Mouse (Mus musculus): ENCODE data around the gene Ttc8. TPM values are rescaled to one million over a fixed set of nuclear protein-coding genes. Genes with fewer than 3 reads are reported as not detected.

The Ttc8 gene
- total RNA-seq (2018; cell fraction: chromatin; rRNA removed) = 10 to 100 TPM in 19 of 26 experiments, 1 to 10 TPM in 7; 1.9 to 35.7 (median 20.5) TPM
- total RNA-seq (2018; cell fraction: cytosol; rRNA removed) = 1 to 10 TPM; 2.6 to 7.0 (median 4.5) TPM
- 10 to 100 TPM in 13 of 26 experiments, 1 to 10 TPM in 13; 1.7 to 22.5 (median 10.4) TPM for total RNA-seq (2018; cell fraction: nucleus; rRNA removed)
- 4.7 to 5.3 TPM (median 4.8 TPM) in 3 replicates for polyA plus RNA-seq (2018)

DNA sequence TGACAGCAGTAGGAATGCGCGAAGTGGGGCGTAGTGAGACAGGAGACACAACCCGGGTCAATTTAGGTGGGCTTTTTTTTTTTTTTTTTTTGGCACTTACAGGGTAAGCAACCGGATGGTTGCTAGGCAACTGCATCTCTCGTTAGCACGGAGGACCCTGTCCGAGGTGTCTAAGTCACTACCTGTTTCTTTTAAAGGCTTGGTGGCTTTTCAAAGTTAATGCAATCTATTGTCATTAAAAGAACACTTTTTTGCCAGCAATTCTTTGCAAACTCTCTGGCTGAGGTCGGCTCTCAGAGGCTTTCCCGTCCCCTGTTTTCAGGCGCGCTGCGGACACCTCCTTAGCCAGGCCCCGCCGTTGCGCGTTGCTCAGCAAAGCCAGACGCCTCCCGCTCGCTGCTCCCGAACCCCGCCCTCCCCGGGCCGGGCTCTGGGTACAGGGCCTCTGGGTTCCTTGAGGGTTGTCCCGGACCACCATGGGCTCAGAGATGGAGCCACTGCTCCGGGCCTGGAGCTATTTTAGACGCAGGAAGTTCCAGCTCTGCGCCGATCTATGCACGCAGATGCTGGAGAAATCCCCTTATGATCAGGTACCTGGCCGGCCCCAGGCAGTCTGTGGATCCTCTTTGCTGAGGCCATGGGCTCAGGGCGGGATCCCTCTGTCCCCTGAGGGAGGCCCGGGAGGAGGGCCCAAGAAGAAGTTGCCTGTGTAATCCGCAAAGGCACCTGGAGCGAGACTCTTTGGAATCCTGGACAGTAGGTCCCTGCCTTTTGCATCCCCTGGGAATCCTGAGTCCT, at the start of gene Ttc8:
Ttc8 (plus strand) TSS at position 381 of the 798 bp plus-strand sequence.
- Histone ChIP-seq H3K27ac (peak within 1 kb of the TSS; percentile 46), H3K79me2 (ENCODE audit: inconsistent target) (no peaks in the 10 kb centered on the region), H3K36me3 (ENCODE audit: inconsistent target) (no peaks in the 10 kb centered on the region), H3K4me3 (ENCODE audit: inconsistent target) (peak within 1 kb of the TSS; percentile 68)
- 2% methylated on average over 35 of the region's 35 CpGs for WGBS (ENCODE audit: missing documents)

DNA sequence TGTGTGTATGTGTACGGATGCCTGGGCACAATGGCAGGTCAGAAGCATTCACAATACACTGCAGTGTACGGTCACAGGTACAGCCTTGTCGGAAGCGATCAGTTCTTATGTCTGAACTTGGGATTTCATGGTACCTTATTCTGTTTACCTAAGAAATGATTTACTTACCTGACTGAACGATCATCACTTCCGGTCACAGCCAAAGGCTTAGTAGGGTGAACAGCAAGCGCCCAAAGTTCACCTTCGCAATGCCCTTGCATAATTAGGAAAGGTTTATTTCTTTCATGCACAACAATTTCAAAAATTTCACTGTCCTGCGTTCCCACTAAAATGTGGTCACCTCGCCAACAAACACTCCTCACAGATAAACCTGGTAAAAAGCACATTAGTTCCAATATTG, 47.5 kb upstream of the Ttc8 start:
- H3K79me2 ChIP-seq (ENCODE audit: inconsistent target) = no peaks in the 10 kb centered on the region
- no peak overlapping the region for H3K27ac ChIP-seq
- no peaks in the 10 kb centered on the region for H3K36me3 ChIP-seq (ENCODE audit: inconsistent target)
- H3K4me3 ChIP-seq (ENCODE audit: inconsistent target) = no peak overlapping the region
- 94% methylated on average over 10 of the region's 10 CpGs for WGBS (ENCODE audit: missing documents)

DNA sequence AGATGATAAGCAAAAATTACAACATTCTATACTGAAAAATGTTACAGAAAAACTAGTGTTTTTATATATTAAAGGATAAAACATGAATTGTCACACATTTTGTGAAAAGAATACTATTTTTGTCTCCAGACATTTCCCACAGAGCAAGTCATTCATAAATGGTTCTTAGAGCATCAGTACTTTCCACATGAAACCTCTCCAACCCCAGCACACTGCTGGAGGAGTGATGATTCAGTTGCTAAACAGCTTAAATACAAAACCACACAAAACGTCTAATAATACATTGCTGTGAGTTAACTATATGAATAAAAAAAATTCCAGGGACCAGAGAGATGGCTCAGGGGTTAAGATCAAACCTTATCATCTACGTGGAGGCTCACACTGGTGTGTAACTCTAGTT, 45.2 kb upstream of the Ttc8 start:
- no peaks in the 10 kb centered on the region for H3K36me3 ChIP-seq (ENCODE audit: inconsistent target)
- no peak overlapping the region for H3K4me3 ChIP-seq (ENCODE audit: inconsistent target)
- no peak overlapping the region for H3K27ac ChIP-seq
- H3K79me2 ChIP-seq (ENCODE audit: inconsistent target) = no peaks in the 10 kb centered on the region
- WGBS (ENCODE audit: missing documents) = 83% methylated on average over 2 of the region's 2 CpGs

DNA sequence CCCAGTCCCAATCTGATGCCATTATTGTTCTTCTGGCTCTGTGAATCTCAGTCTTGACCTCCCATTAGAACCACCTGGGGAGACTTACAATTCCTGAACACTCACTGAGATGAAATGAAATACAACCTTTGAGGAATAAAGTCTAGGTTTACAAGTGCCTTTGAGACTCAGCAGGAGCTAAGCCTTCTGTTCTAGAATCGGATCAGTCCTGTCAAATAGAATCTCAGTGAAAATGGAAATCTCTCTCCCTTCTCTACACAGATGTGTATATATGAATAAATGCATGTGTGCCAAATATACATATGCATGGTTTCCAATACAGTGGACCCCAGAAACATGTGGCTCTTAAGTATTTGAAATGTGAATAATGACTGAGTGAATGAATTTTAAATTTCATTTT, 41.7 kb upstream of the Ttc8 start:
- Histone ChIP-seq H3K36me3 (ENCODE audit: inconsistent target) (no peaks in the 10 kb centered on the region), H3K27ac (no peak overlapping the region), H3K79me2 (ENCODE audit: inconsistent target) (no peaks in the 10 kb centered on the region), H3K4me3 (ENCODE audit: inconsistent target) (no peak overlapping the region)
- WGBS (ENCODE audit: missing documents) = 80% methylated on average over 1 of the region's 1 CpGs

DNA sequence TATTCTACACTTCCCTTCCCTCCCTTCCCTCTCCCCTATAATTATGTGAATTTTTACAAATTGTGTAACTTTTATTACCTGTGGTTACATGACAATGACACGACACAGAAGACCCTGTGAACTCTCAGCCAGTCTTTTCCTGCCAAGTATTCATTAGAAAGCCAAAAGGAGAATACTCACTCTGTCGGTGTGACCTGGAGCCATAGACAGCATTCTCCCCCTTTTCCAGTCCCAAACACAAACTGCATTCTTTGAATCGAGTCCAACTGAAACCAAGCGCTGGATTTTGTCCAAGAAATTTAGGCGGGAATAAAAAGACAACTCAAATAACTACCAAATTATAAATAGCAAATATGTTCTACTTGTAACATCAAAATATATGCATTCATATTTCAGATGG, 38.6 kb upstream of the Ttc8 start:
- H3K27ac ChIP-seq = no peak overlapping the region
- no peaks in the 10 kb centered on the region for H3K79me2 ChIP-seq (ENCODE audit: inconsistent target)
- no peaks in the 10 kb centered on the region for H3K36me3 ChIP-seq (ENCODE audit: inconsistent target)
- no peak overlapping the region for H3K4me3 ChIP-seq (ENCODE audit: inconsistent target)
- 57% methylated on average over 4 of the region's 5 CpGs for WGBS (ENCODE audit: missing documents)

DNA sequence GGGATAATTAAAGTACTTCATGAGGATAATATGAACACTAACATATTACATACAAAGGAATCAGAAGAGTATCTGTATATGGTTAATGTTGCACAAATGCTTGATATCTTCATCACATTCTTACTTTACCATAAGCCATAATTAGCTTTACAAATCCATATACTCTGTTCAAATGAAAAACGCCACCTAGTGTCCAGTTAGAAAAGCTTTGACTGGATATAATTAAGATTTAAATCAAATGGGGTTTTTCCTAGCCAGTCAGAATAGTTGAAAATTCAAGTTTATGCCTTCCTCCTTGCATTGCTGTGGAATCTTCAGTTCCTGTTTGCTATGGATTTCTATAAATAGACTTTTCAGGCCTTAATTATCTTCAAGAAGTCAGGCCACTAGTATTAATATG, 35.9 kb upstream of the Ttc8 start:
- H3K79me2 ChIP-seq (ENCODE audit: inconsistent target) = no peaks in the 10 kb centered on the region
- no peaks in the 10 kb centered on the region for H3K36me3 ChIP-seq (ENCODE audit: inconsistent target)
- 7% methylated on average over 1 of the region's 1 CpGs for WGBS (ENCODE audit: missing documents)
- H3K27ac ChIP-seq = no peak overlapping the region
- H3K4me3 ChIP-seq (ENCODE audit: inconsistent target) = no peak overlapping the region

DNA sequence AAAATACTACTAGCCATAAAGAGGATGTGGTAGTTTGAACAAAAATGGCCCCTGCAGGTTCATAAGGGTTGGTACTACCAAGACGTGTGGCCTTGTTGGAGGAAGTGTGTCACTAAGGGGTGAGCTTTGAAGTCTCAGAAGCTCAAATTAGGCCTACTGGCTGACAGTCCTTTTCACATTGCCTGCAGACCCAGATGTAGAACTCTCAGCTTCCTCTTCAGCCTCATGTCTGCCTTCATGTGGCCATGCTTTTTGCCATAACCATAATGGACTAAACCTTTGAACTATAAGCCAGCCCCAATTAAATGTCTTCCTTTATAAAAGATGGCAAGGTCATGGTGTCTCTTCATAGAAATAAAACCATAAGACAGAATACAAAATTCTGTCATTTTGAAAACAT, 23.6 kb upstream of the Ttc8 start:
- 20% methylated on average over 1 of the region's 1 CpGs for WGBS (ENCODE audit: missing documents)
- H3K27ac ChIP-seq = no peak overlapping the region
- no peak overlapping the region for H3K4me3 ChIP-seq (ENCODE audit: inconsistent target)
- H3K36me3 ChIP-seq (ENCODE audit: inconsistent target) = no peaks in the 10 kb centered on the region
- no peaks in the 10 kb centered on the region for H3K79me2 ChIP-seq (ENCODE audit: inconsistent target)

DNA sequence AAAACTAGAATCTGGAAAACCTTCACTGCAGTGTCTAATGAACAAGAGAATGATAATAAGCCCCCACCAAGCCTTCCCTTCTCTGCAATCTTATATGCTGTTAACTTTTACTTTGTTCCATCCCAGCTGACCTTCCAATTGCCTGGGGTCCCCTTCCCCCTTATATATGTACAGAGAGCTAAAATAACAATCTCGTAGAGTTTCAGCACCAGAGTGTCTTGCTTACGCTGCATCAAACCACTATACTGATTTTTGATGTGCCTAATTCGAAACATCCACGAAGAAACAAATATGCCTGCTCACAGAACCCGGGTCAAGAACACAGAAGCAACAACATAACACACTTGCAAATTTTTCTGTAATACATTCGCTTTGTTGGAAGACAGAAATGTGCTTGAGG, 20.7 kb upstream of the Ttc8 start:
- no peak overlapping the region for H3K27ac ChIP-seq

DNA sequence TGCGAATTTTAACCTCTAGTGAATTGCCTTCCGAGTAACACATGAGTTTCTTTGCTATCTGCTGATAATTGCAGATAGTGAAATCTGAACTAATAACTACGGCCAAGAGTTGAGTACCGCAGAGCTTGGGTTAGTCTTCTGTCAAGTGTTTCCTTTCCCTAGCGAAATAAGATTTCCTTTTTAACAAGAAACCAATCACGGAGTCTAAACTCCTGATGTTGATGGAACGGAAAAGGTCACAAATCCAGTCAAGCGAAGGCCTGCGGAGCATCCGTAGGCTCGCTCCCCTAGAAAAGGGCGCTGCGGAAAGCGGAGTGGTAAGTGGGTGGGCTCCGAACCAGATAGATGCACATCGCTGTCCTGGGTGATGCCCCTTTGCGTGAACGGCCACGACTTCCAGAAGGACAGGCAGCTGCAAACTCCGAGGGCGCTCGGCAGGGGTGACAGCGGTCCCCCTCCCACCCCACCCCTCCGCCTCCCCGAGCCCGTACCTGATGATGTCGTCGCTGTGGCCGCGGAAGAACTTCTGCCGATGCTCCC, 20.0 kb upstream of the Ttc8 start:
- Histone ChIP-seq H3K79me2 (ENCODE audit: inconsistent target) (no peaks in the 10 kb centered on the region), H3K27ac (no peak overlapping the region), H3K4me3 (ENCODE audit: inconsistent target) (peak overlapping the region; percentile 14), H3K36me3 (ENCODE audit: inconsistent target) (no peaks in the 10 kb centered on the region)
- 5% methylated on average over 31 of the region's 31 CpGs for WGBS (ENCODE audit: missing documents)

More for the DNA sequence above, 20.7 kb upstream of the Ttc8 start:
- Histone ChIP-seq H3K36me3 (ENCODE audit: inconsistent target) (no peaks in the 10 kb centered on the region), H3K4me3 (ENCODE audit: inconsistent target) (no peak overlapping the region), H3K79me2 (ENCODE audit: inconsistent target) (no peaks in the 10 kb centered on the region)
- 93% methylated on average over 5 of the region's 6 CpGs for WGBS (ENCODE audit: missing documents)

DNA sequence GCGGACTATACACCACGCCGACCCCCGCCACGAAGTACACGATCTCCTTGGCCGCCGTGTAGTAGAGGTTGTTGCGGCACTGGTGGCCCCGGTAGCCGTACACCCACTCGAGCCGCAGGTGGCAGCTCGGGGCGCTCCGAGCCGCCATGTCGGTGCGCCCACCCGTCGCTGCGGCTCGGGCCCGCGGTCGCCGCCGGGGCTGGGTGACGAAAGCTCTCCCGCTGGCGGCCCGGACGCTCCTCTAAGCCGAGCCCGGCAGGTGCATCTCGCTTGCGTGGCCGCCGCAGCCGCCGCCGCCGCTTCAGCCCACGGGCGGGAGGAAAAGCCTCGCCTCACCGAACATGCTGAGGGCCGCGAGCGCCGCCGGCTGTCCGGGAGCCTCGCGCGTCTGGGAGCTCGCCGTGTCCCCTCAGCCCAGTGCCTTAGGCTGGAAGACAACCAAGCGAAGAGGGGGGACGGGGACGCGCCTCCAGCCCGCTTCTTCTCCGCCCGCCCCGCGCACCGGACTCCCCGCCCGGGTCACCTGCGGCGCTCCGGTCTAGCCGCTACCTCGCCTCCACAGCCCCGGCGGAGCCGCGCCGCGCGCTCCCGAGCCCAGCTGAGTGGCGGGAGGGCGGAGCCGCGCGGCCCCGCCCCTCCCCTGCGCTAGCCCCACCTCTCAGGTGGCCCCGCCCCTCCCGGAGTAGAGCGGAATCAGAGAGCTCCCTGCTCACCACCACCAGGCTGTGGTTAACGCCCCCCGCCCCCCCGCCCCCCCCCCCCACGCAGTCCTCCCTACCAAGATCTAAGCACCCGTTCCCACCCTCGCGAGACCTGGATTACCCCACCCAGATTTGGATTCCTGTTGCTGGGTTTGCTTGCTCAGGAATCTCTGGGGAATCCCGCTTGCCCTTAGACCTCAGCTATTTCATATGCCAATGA, 19.2 kb upstream of the Ttc8 start, which contains the start of gene Eml5:
Eml5 (minus strand) TSS at position 604 of the 921 bp plus-strand sequence.
- Histone ChIP-seq H3K27ac (no peak within 1 kb of the TSS), H3K36me3 (ENCODE audit: inconsistent target) (no peaks in the 10 kb centered on the region), H3K4me3 (ENCODE audit: inconsistent target) (peak within 1 kb of the TSS; percentile 14), H3K79me2 (ENCODE audit: inconsistent target) (no peaks in the 10 kb centered on the region)
- under 1% methylated on average over 82 of the region's 101 CpGs for WGBS (ENCODE audit: missing documents)

DNA sequence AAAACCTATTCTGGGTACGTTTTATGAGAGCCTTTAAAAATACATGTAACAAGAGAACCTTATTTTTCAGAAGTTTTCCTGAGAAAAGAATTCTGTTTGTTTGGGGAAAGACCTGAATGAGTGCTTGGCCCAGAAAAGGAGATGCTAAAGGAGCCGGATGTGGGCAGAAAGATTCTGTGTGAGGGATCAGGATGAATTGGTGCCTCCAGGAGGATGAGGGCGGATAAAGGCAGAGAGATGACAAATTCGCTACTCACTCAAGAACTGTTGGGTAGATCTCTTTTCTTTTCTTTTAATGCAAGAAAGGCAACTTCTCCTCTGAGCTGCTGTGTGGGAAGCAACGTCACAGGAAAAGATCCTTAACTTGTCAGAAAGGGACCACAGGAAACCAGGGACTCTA, 14.9 kb upstream of the Ttc8 start:
- no peak overlapping the region for H3K4me3 ChIP-seq (ENCODE audit: inconsistent target)
- 56% methylated on average over 5 of the region's 5 CpGs for WGBS (ENCODE audit: missing documents)

DNA sequence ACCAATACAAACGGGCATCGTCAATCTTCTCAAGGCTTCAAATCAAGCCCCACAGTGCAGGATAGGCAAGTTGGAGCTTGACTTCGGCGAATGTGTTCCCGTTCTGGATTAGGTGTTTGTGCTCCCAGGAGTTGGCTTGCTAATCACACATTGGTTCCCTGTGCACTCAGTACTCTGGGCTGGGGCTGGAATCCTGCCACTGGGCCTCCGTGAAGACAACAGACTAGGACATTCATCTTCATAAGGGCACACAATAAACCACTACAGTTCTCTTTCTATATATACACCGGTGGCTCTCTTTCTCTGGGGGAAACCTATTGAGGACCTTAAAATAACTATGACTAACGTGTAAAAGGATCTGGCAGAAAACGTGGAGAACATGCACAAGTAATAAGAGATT, 10.3 kb upstream of the Ttc8 start:
- WGBS (ENCODE audit: missing documents) = 85% methylated on average over 9 of the region's 9 CpGs

More for the DNA sequence above, 14.9 kb upstream of the Ttc8 start:
- Histone ChIP-seq H3K79me2 (ENCODE audit: inconsistent target) (no peaks in the 10 kb centered on the region), H3K27ac (no peak overlapping the region), H3K36me3 (ENCODE audit: inconsistent target) (no peaks in the 10 kb centered on the region)

DNA sequence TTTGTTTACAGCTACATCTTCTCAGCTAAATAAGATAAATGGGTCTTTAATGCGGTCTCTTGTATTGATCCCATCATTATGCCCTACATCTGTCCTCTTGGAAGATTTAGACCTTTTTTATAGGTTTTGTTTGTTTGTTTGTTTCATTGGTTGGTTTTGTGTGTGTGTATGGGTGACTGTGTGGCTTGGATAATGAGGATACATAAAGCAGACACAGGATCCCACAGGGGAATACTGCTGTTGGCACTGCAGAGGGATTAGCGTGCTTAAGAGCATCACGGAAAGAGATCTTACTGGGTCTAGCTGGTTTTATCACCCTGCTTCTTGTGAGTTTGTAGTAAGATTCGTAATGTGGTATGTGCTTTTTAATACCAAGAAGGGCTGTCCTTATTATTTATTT, 10.8 kb downstream of the Ttc8 start:
- Histone ChIP-seq H3K36me3 (ENCODE audit: inconsistent target) (no peaks in the 10 kb centered on the region), H3K27ac (no peak overlapping the region), H3K4me3 (ENCODE audit: inconsistent target) (no peak overlapping the region), H3K79me2 (ENCODE audit: inconsistent target) (no peaks in the 10 kb centered on the region)
- 100% methylated on average over 4 of the region's 4 CpGs for WGBS (ENCODE audit: missing documents)

More for the DNA sequence above, 10.3 kb upstream of the Ttc8 start:
- H3K36me3 ChIP-seq (ENCODE audit: inconsistent target) = no peaks in the 10 kb centered on the region
- H3K79me2 ChIP-seq (ENCODE audit: inconsistent target) = no peaks in the 10 kb centered on the region
- no peak overlapping the region for H3K4me3 ChIP-seq (ENCODE audit: inconsistent target)
- no peak overlapping the region for H3K27ac ChIP-seq

DNA sequence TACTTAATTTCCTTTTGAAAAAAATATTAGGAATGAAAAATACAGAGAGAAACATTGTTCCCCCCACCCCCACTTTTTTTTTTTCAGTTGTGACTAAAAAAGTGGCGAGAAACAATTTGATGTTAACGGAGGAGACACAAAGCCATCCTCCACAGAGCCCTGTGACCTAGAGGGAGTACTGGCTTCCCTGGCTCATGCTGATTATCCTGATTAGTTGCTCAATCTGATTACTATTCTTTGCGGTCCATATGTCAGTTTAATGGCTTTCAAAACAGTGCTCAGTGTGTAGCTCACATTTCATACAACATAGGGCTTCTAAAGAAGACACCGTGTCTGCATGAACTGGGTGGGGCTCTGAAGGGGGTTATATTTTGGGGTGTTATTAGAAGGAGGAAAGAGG, 12.1 kb downstream of the Ttc8 start:
- no peaks in the 10 kb centered on the region for H3K36me3 ChIP-seq (ENCODE audit: inconsistent target)
- H3K4me3 ChIP-seq (ENCODE audit: inconsistent target) = no peak overlapping the region
- no peaks in the 10 kb centered on the region for H3K79me2 ChIP-seq (ENCODE audit: inconsistent target)
- H3K27ac ChIP-seq = no peak overlapping the region
- WGBS (ENCODE audit: missing documents) = 88% methylated on average over 4 of the region's 4 CpGs

Data from macrophage (primary cell).